Mouse (Mus musculus): ENCODE results near the gene Plp2.
"Not testable (repeated sequence)": the region's sequence is repeated elsewhere in the genome, so short reads cannot be mapped to it uniquely, and the experiment has no call there.

Plp2 gene

GRCm38 (mm10) chrX:7670921-7671623 is at the start of gene Plp2:
Gene Plp2, minus strand, starts transcription at chrX:7671390.
- peak; percentile 50 for DNase-seq (ENCODE audit: low read depth, low spot score)

DNA sequence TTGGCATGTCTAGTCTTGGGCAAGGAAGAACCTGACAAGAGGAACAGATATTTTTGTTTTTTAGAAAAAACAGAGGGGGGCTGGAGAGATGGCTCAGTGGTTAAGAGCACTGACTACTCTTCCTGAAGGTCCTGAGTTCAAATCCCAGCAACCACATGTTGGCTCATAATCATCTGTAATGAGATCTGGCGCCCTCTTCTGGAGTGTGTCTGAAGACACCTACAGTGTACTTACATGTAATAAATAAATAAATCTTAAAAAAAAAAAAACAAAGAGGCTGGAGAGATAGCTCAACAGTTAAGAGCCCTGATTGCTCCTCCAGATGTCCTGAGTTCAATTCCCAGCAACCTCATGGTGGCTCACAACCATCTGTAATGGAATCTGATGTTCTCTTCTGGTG is 44.9 kb upstream of the Plp2 start:
- peak; percentile 50 for DNase-seq (ENCODE audit: low read depth, low spot score)

DNA sequence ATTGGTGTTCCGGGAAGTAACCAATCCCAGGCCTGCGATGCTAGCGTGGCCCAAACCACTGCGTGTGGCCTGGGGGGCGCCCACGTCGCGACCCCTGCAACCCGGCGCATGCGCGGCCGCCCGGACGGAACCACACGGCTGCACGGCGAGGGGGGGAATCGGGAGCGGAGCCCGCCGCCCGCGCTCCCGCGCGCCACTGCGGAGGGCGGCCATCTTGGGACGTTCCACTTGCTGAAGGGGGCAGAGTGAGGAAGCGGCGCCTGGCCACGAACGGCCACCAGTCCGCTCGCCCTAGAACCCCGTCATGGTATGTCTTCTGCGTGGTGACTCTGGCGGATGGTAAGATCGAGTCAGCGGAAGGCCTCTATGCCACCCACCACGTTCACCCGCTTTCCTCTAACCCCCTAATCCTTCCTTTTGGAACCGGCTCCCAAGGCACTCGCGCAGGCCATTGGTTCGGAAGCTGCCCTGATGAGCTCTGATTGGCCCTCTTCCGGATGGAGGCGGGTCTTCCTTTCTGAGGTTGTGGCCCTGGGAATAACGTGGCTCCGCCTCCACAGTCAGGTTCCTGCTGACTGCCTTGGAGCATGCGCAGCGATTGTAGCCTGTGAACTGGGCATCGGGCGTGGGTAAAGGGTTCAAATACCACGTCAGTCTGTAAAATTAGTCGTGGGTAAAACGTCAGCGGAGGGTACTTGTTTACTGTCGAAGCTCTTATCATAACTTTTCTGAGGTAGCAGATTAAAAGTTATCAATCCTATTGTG is 43.1 kb upstream of the Plp2 start, which contains the start of gene Wdr45:
Gene Wdr45 (plus strand): TSS at position 199 of the 765 bp plus-strand sequence.
- DNase-seq (ENCODE audit: low read depth, low spot score), result peak; percentile 97

- DNase-seq (ENCODE audit: low read depth, low spot score), result not testable (repeated sequence)
Measured at GRCm38 (mm10) chrX:7713764-7714134, 42.6 kb upstream of the Plp2 start.

DNA sequence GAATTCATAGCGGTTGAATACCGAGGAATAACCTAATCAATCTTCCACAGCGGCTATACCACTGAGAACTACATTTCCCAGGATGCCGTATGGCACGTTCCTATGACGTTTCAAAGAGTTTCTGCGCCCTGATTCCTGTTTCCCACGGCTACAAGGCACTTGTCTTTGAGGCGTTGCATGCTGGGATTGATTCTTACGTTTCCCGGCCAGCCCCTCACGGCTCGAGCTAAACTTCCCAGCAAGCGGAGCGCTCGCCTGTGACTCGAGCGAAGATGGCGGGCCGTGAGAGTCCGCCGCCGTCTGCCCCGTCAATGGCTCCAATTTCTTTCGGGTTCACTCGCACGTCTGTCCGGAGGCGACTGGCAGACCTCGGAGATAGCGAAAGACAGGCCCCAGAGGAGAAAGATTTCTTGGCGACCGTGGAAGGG is 25.8 kb upstream of the Plp2 start, which contains the start of gene Gpkow:
Gene Gpkow (plus strand): TSS at position 178 of the 428 bp plus-strand sequence.
- peak; percentile 96 for DNase-seq (ENCODE audit: low read depth, low spot score)

DNA sequence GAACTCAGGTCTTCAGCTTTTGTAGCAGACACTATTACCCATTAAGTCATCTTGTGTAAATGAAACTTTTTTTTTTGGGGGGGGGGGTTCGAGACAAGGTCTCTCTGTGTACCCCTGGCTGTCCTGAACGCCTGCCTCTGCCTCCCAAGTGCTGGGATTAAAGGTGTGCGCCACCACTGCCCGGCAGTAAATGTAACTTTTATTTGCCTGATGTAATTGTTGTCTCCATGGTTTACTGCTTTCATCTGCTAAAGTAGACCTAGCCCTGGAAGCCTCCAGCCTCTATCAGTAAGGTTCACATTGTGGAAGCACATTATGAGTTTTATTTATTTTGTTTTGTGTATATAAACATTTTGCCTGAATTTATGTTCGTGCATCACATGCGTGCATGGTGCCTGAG is 25.3 kb upstream of the Plp2 start:
- DNase-seq (ENCODE audit: low read depth, low spot score), result no peak

GRCm38 (mm10) chrX:7692862-7693261 is 21.7 kb upstream of the Plp2 start:
- peak; percentile 58 for DNase-seq (ENCODE audit: low read depth, low spot score)

DNA sequence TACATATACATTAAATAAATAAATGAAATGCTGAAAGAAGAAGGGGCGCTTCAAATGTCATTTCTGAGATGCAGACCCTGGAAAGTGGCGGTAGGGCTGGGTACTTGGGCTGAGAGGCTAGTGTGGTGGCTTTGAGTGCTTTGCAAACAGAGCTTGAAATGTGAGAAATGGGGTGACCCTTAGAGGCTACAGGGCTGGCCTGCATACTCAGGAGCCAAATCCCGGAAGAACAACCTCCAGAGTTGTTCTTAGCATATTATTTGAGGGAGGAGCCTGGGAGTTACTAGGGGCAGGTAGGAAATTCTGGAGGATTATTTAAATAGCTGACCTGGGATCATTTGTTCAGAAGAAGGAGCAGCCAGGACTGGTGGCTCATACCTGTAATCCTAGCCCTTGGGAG is 19.3 kb upstream of the Plp2 start:
- no peak for DNase-seq (ENCODE audit: low read depth, low spot score)

DNA sequence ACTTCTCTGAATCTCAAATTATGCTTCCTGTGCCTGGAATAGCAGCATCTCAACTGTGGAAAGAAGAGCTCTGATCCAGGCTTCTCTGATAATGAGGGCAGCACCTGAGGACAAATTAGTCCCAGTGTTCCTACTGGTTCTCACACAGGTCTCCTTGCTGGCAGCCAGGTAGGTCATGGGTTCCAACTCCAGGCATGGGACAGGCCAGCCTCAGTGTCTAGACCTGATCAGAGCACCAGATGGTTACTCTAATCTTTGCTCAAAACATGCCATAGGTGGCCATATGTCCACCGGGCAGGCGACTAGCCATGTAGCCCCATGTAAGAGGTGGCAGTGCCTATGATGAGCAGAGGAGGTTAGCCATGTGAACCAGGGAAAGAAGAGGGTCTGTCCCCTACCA is 17.1 kb upstream of the Plp2 start:
- DNase-seq (ENCODE audit: low read depth, low spot score), result no peak

DNA sequence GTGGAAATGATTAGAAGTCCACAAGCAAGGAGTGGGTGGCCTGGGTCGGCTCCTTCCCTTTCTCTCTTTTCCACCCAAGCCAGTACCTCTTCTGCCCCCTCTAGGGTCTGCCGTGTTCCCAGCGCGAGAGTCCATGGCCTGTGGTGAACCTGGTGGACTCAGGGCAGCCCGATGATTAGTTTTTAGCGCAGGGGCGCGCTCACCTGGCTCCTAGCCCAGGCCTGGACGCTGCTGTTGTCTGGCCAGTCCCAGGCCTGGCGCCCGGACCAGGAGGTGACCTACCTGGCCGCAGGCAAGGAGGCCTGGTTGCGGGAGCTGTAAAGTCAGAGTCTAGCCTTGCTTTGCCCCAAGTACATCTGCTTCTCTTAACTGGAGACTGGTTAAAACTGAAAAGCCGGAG is 9.7 kb upstream of the Plp2 start, which contains the start of gene Magix:
Gene Magix (minus strand): TSS at position 388 of the 400 bp plus-strand sequence.
- DNase-seq (ENCODE audit: low read depth, low spot score), result no peak

- no peak for DNase-seq (ENCODE audit: low read depth, low spot score)
Measured at GRCm38 (mm10) chrX:7680057-7680412, 8.8 kb upstream of the Plp2 start.

DNA sequence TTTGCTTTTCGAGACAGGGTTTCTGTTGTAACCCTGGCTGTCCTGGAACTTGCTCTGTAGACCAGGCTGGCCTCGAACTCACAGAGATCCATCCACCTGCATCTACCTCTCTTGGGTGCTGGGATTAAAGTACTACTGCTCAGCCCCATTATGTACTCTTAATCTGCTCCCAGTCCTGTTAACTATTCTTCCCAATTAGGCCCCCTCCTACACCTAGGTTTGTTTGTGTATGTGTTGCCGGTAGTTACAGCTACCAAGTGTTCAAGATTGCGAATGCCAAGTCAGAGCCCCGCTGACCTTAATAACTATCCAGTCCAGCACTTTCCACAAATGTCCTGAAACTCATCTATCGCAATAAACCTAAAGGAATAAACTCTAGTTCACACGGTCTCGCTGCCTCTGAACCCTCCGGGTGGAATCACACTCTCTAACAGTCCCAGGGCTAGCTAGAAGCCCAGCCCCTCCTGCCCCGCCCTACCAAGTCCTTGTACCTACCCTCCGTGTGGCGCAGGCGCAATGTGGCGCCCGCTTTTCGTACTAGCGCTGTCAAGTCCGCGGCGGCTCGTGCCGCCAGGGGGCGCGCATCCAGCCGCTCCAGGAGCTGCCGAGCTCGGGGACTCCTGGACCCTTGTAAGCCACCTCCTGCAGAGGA is 8.3 kb upstream of the Plp2 start:
- peak; percentile 91 for DNase-seq (ENCODE audit: low read depth, low spot score)

DNA sequence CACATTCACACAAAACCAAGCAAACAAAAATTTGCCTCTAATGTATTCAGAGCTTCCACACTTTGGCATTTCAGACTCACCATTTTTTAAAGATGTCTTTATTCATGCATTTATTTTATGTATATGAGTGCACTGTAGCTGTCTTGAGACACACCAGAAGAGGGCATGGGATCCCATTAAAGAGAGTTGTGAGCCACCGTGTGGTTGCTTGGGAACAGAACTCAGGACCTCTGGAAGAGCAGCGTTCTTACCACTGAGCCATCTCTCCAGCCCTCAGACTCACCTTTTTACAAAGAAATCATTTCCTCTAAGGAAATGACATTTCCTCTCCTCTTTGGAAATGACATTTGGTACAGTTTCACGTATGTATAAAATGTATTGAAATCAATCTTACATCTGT is 7.8 kb upstream of the Plp2 start:
- no peak for DNase-seq (ENCODE audit: low read depth, low spot score)

DNA sequence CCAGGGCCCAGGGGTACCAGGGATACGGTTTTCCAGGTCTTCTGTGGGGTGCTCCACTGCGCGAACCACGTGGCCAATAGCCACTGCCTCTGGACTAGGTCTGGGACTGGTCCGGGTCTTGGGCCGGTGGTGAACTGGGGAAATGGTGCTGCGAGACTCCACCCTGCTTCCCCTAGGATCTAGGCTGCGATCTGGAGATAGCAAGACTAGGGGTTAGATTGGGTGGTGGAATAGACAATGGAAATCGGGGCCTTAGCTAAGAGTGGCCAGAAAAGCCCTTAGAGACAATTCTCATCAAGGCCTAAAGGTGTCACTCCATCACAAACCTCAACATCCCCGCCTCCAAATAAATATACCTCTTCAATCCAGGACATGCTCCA is 3.8 kb upstream of the Plp2 start:
- DNase-seq (ENCODE audit: low read depth, low spot score), result peak; percentile 51

DNA sequence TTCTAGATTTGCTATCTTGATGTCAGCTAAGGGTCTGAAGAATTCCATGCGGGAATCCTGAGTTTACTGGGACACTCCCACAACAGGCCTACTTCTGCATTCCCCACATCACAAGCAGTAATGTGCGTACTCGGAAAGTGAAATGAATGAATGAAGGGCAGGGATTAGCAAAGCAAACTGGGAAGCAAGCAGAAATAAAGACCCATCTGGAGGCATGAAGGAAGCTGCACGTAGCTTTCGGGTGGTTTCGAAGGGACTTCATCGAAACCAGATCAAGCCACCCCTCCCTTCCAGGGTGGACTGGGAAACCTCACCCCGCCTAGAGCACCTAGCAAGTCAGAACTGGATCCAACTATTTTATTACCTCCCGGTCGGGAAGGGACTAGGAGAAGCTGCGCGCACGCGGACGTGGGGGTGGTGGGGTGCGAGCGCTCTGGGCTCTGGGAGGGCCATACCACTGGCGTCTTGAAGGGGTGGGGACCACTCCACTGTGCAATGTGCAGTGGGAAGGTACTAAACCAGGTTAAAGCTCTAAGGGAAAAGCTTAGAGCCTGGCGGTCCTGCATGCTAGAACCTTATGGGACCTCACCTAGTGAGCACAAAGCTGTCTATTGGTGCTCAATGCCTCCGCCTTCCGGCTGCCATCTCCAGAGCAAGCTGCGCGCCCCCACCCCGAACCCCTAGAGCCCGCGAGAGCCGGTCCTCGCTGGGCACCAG is 3.3 kb upstream of the Plp2 start:
- peak; percentile 69 for DNase-seq (ENCODE audit: low read depth, low spot score)

DNA sequence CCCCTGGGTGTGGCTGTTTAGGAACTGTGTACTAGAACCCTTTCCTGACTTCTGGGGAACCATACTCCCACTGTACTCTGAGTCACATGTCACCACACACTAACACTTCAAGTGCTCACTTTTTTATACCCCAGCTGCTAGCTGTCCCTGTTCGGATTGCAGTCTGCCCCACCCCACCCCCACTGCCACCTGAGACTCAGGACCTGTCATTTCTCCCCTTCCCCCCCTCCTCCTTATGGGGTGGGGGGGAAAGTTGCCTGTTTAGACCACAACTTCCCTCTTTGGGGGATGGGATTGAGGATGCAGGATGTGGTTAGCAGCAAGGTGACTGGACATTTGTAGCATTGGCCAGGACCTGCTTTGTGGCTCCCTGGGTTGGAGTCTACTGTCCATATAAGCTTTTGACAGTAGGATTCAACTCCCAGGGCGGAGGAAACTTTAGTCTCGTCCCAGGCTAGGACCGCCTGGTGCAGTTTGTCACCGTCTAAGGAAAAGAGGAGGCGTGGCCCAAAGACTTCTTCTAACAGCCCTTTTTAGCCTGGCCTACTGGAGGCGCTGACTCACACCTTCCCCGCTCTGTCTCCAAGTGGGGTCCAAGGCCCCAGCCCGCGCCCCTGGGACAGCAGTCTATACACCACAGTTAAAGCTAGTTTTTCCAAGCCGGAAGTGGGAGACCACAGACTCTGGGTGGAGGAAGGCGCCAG is 2.5 kb upstream of the Plp2 start:
- peak; percentile 77 for DNase-seq (ENCODE audit: low read depth, low spot score)

DNA sequence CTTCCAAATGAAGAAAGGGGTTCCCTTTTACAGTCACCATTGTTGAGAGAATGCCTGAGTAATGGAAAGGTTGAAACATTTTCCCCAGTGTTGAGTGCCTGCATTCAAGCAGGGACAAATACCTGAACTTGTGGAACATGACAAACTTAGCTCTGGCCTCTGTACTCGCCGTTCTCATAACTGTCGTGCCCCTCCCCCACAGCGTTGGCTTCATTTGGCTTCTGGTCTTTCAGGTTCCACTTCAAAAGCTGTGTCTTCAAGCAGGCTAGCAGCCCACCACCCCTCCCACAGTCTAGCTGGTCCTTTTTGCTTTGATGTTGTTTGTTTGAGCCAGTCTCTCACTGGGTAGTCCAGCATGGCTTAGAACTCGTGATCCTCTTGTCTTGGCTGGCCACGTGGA is 1.5 kb upstream of the Plp2 start:
- no peak for DNase-seq (ENCODE audit: low read depth, low spot score)

- DNase-seq (ENCODE audit: low read depth, low spot score), result peak; percentile 81
Measured at GRCm38 (mm10) chrX:7670390-7670881, 754 bp downstream of the Plp2 start.

GRCm38 (mm10) chrX:7665739-7666502 is 5.3 kb downstream of the Plp2 start:
- DNase-seq (ENCODE audit: low read depth, low spot score), result peak; percentile 40

DNA sequence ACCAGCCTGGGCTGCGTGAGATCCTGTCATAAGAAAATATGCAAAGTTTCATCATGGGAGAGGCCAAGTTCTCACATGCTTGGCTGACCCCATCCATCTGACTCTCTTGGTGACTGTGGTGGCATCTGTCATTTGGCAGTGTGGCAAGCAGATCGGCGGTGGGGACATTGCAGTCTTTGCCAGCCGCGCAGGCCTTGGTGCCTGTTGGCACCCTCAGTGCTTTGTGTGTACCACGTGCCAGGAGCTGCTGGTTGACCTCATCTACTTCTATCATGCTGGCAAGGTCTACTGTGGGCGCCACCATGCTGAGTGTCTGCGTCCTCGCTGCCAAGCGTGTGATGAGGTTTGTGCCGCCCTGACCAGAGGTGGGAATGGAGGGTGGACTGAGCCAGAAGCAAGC is 6.4 kb downstream of the Plp2 start:
- DNase-seq (ENCODE audit: low read depth, low spot score), result no peak

Data from R1 (cell line).